Mouse (Mus musculus): Measurements from ENCODE around the gene Upk1a.

Upk1a gene

GRCm38 (mm10) chr7:30612654-30613402, at the start of gene Upk1a:
TSS of gene Upk1a (minus strand) at chr7:30612847.
- DNase-seq (ENCODE audit: low spot score), result peak; percentile 46

GRCm38 (mm10) chr7:30649591-30650540, 37.2 kb upstream of the Upk1a start, which contains the start of gene Rbm42:
TSS of gene Rbm42 (minus strand) at chr7:30650317.
- DNase-seq (ENCODE audit: low spot score), result peak; percentile 95

- no peak for DNase-seq (ENCODE audit: low spot score)
Observed at GRCm38 (mm10) chr7:30639083-30639482, 26.4 kb upstream of the Upk1a start.

- no peak for DNase-seq (ENCODE audit: low spot score)
Observed at GRCm38 (mm10) chr7:30636395-30636794, 23.7 kb upstream of the Upk1a start.

- DNase-seq (ENCODE audit: low spot score), result no peak
Observed at GRCm38 (mm10) chr7:30635752-30636151, 23.1 kb upstream of the Upk1a start, which contains the start of gene Etv2. TSS of gene Etv2 (minus strand) at chr7:30635852.

GRCm38 (mm10) chr7:30634621-30635020, 22.0 kb upstream of the Upk1a start:
- DNase-seq (ENCODE audit: low spot score), result peak; percentile 32

- DNase-seq (ENCODE audit: low spot score), result no peak
Observed at GRCm38 (mm10) chr7:30633762-30634412, 21.2 kb upstream of the Upk1a start.

GRCm38 (mm10) chr7:30629013-30629412, 16.4 kb upstream of the Upk1a start:
- DNase-seq (ENCODE audit: low spot score), result no peak

- DNase-seq (ENCODE audit: low spot score), result no peak
Observed at GRCm38 (mm10) chr7:30626647-30627046, 14.0 kb upstream of the Upk1a start.

- peak; percentile 80 for DNase-seq (ENCODE audit: low spot score)
Observed at GRCm38 (mm10) chr7:30625530-30626384, 13.1 kb upstream of the Upk1a start, which contains the start of gene Cox6b1. TSS of gene Cox6b1 (minus strand) at chr7:30626151.

GRCm38 (mm10) chr7:30619202-30619601, 6.6 kb upstream of the Upk1a start:
- no peak for DNase-seq (ENCODE audit: low spot score)

GRCm38 (mm10) chr7:30618658-30619057, 6.0 kb upstream of the Upk1a start:
- no peak for DNase-seq (ENCODE audit: low spot score)

- DNase-seq (ENCODE audit: low spot score), result no peak
Observed at GRCm38 (mm10) chr7:30615049-30615760, 2.6 kb upstream of the Upk1a start.

GRCm38 (mm10) chr7:30614454-30614853, 1.8 kb upstream of the Upk1a start:
- no peak for DNase-seq (ENCODE audit: low spot score)

- peak; percentile 73 for DNase-seq (ENCODE audit: low spot score)
Observed at GRCm38 (mm10) chr7:30613529-30614112, 974 bp upstream of the Upk1a start.

- no peak for DNase-seq (ENCODE audit: low spot score)
Observed at GRCm38 (mm10) chr7:30610043-30610442, 2.6 kb downstream of the Upk1a start.

- no peak for DNase-seq (ENCODE audit: low spot score)
Observed at GRCm38 (mm10) chr7:30608476-30608875, 4.2 kb downstream of the Upk1a start.

- DNase-seq (ENCODE audit: low spot score), result peak; percentile 60
Observed at GRCm38 (mm10) chr7:30607706-30608309, 4.8 kb downstream of the Upk1a start.

GRCm38 (mm10) chr7:30604944-30605343, 7.7 kb downstream of the Upk1a start:
- DNase-seq (ENCODE audit: low spot score), result no peak

GRCm38 (mm10) chr7:30604424-30604823, 8.2 kb downstream of the Upk1a start:
- DNase-seq (ENCODE audit: low spot score), result no peak
